Mouse (Mus musculus): ENCODE data around the gene Rnf168.

Rnf168 gene

GRCm38 (mm10) chr16:32312859-32313258 lies 35.6 kb downstream of the Rnf168 start:
- no peak for DNase-seq (ENCODE audit: low spot score)

GRCm38 (mm10) chr16:32316601-32317000 lies 39.3 kb downstream of the Rnf168 start:
- no peak for DNase-seq (ENCODE audit: low spot score)

- no peak for DNase-seq (ENCODE audit: low spot score)
Observed at GRCm38 (mm10) chr16:32323953-32324352, 46.7 kb downstream of the Rnf168 start.

- DNase-seq (ENCODE audit: low spot score), result no peak
Observed at GRCm38 (mm10) chr16:32330876-32331670, 53.8 kb downstream of the Rnf168 start.

- peak; percentile 98 for DNase-seq (ENCODE audit: low spot score)
Observed at GRCm38 (mm10) chr16:32332040-32332555, 54.8 kb downstream of the Rnf168 start, which contains the start of gene Ubxn7. Gene Ubxn7, plus strand, starts transcription at chr16:32332257.

GRCm38 (mm10) chr16:32332556-32333511 lies 55.6 kb downstream of the Rnf168 start:
- peak; percentile 34 for DNase-seq (ENCODE audit: low spot score)

- no peak for DNase-seq (ENCODE audit: low spot score)
Observed at GRCm38 (mm10) chr16:32335146-32335545, 57.9 kb downstream of the Rnf168 start.

- no peak for DNase-seq (ENCODE audit: low spot score)
Observed at GRCm38 (mm10) chr16:32336026-32336780, 58.9 kb downstream of the Rnf168 start.

GRCm38 (mm10) chr16:32337001-32337400 lies 59.7 kb downstream of the Rnf168 start:
- DNase-seq (ENCODE audit: low spot score), result no peak

GRCm38 (mm10) chr16:32340451-32340850 lies 63.2 kb downstream of the Rnf168 start:
- no peak for DNase-seq (ENCODE audit: low spot score)

- no peak for DNase-seq (ENCODE audit: low spot score)
Observed at GRCm38 (mm10) chr16:32345521-32345920, 68.3 kb downstream of the Rnf168 start.

- no peak for DNase-seq (ENCODE audit: low spot score)
Observed at GRCm38 (mm10) chr16:32350776-32351175, 73.5 kb downstream of the Rnf168 start.

Measured in urinary bladder, postnatal 14 days (tissue).